Mouse (Mus musculus) frontal cortex, postnatal 25 days (tissue): ENCODE measurements around the gene Pdzd4.

Experiments used
- DNase-seq, 2 experiments: peaks; one replicate each; pipeline ENCODE4 v3.0.0; 2022; ENCODE audit warnings: low spot score in 2 of 2

The Pdzd4 gene

DNA sequence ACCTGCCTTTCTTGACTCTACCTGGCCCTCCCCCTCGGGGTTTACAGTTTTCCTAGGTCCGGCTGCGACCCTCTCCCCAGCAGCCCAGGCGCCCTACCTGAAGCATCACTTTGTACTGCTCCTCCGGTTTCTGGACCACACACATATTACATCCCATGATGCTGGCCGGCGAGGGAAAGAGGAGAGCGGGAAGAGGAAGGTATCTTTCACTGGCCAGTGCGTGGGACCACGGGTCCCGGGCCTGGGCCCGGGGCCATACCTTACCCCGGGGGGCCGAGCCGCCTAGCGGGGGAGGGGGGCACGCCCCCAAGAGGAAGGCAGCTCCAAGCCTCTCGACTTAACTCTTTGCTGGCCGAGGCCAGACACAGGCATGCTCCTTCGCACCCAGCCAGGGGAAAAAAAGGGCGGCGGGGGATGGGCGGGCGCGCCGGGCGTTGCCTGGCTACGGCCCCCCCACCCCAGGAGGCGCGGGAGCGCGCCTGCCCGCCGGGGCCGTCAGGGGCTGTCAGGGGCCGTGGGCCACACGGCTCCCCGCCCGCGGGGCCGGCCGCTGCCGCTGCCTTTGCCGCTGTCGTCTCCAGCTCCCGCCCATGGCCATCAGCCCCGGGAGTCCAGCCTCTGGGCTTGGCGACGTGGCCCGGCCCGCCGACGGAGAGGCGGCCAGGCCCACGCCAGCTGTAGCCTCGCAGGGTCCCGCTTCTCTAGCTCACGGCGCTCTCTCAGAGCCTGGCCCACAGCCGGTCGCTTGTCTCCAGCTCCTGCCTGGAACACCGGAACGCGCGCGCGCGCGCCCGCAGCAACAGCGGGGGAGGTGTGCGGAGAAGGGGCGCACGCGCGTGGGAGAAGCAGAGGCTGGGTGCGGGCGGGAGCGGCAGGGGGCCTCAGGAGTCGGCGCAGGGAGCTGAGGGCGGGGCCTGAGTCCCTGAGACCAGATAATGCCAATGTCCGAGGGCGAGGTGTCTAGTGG is at the start of gene Pdzd4:
Gene Pdzd4, minus strand, starts transcription at position 785 of the 967 bp plus-strand sequence.
- peak; percentile 10 to 14 for DNase-seq

DNA sequence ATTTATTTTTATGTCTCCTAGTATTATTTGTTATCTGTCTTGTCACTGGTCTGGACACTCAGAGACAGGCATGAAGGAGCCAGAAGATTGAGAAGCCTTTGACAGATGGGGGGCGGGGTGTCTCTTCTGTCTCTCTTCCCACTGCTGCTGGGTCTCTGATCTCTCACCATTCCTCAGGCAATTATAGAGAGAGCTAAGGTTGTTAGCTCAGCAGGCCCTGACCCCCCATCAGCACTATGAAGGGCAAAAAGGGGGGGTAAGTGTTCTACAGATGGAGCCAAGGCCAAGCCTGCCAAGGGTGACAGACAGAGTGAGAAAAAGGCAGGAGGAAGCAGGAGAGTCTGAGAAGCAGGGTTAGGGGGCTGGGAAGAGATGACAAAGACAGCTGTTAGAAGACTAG is 47.2 kb upstream of the Pdzd4 start:
- no peak for DNase-seq

- no peak for DNase-seq
Measured at GRCm38 (mm10) chrX:73871474-73871873, 46.7 kb upstream of the Pdzd4 start.

GRCm38 (mm10) chrX:73869334-73869733 is 44.6 kb upstream of the Pdzd4 start:
- DNase-seq, result no peak

GRCm38 (mm10) chrX:73867852-73868251 is 43.1 kb upstream of the Pdzd4 start:
- no peak for DNase-seq

DNA sequence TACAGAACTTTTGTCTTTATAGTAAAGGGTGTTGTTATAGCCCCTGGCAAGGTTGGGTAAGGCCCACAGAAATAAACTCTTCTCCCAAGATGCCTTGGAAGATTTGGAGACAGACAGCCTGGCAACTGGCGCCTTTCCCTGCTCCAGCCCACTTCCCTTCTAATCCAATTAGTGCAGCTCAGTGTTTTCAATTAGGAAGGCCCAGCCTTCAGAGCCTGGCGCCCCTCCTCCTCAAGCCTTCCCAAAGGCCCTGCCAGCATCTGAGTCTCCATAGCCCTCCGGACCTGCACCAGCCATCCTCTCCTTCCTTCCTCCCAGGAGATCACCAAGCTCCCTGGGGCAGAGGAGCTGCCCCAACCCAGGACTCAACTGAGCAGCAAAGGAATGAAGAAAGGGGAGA is 42.5 kb upstream of the Pdzd4 start:
- DNase-seq, result no peak

DNA sequence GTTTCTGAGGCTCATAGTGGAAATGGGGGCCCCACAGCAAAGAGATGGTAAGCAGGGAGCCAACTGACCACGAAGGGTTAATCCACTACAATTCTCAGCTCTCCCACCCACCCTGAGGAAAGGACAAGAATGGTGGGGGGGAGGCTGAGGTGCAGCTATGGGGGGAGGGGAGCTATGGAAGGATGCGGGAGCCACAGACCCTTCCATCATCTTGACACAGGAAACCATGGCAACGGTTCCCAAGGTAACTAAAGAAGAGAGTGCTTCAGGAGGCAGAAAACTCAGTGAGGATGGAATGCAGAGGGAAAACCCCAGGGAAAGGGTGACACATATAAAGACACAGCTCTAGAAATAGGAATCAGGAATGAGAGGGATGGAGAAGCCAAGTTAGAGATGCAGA is 39.9 kb upstream of the Pdzd4 start:
- DNase-seq, result no peak

GRCm38 (mm10) chrX:73855087-73855408 is 30.3 kb upstream of the Pdzd4 start:
- DNase-seq, result no peak

DNA sequence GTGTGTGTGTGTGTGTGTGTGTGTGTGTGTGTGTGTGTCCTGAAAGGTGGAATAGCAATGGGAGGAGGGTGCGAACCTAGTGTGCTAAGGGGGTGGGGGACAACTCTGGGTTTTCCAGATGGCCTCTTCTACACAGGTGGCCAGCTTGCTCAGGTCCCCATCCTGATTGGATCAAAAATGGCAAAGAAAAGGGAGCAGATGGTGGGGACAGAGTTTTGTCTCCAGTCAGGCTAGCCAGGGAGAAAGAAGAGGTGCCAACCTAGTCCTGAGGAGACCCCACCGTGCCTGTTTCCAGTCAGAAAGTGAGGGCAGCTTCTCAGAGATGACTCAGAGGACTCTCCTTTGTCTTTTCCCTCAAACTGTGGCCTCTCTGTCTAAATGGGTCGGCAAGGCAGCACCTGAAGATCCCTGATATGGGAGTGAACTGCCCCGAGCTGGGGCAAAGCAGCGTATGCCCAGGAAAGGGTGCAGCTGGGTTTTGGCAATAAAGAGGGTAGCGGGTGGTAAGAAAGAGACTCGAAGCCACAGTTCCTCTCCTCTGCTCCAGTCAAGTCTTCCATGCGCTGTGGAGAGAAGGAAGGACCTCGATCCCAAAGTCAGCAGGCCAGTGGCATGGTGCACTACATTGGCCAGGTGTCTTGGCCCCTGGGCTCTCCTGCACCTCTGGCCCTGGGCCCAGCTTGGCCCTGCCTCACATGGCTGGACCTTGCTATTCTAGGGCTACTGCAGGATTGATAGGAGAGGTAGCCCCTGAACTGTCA is 29.7 kb upstream of the Pdzd4 start:
- DNase-seq, result no peak

DNA sequence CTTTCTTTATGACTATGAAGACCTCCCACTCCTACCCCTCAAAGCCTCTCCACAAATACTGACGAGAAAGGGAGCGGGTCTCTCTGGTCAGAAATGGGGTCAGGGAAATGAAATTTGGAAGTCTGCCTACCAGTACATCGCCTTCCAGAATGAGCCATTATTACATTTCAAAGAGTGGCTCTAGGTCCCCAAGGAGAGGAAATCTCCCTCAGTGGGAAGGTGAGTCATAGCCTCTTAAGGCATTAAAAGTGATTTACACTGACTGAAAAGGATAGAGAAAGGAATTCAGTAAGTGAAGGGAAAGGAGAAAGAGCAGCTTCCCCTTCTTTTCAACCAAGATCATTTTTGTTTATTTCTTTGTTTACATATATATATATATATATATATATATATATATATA is 11.9 kb upstream of the Pdzd4 start:
- no peak for DNase-seq

DNA sequence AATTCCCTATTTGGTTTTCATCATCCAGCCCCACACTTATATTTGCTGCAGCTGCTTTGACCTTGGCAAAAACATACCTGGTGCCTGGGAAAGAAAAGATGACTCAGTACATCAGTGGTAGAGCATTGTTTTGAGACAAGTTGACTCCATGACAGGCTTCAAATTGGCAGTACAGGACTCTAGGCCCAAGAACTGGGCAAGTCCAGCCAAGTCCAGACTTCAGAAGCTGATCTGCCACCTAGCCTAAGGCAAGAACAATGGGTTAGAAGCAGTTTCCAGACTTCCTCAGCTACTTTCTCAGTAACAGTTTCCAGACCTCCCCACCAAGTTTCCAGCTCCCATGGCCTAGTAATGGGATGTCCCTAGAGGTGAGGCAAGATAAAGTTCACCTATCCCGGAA is 11.0 kb upstream of the Pdzd4 start:
- DNase-seq, result no peak

- DNase-seq, result no peak
Measured at GRCm38 (mm10) chrX:73823747-73824146, 1.0 kb downstream of the Pdzd4 start.

GRCm38 (mm10) chrX:73816596-73817314 is 8.0 kb downstream of the Pdzd4 start:
- DNase-seq, result no peak

DNA sequence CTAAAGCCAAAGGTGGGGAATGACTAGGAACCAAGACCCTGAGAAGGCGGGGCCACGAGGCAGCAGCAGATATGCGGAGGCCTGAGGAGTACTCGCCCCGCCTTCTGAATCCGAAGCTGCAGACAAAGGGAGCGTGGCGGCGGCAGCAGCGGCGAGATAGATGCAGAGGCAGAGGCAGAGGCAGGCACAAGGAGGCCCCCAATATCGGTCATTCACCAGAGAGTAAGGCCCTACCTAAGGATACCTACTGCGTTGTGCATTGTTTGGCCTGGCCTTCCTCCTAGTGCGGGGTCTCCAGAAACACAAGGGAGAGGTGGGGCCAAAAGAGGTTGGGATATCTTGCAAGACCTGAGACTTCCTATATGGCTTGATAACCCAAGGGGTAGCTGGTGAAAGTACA is 9.7 kb downstream of the Pdzd4 start:
- no peak for DNase-seq

DNA sequence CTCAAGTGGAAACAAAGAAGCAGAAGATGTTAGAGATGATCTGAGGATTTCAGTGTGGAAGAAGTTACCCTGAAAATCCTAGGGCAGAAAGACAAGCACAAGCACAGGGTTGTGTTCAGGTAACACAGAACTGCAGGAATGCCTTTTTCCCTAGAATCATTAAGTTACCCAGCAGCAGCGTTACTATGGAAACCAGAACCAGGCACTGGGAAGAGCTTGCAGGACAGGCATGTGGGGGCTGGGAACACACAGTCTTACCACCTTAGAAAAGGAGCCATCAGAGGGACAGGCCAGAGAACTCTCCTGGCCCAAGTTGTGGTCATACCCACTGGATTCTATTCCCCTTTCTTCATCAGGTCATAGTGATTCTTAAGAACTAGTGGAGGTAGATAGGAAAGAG is 19.0 kb downstream of the Pdzd4 start:
- no peak for DNase-seq

- DNase-seq, result peak in 1 of 2 experiments; percentile 53
Measured at GRCm38 (mm10) chrX:73798502-73798901, 26.3 kb downstream of the Pdzd4 start.

DNA sequence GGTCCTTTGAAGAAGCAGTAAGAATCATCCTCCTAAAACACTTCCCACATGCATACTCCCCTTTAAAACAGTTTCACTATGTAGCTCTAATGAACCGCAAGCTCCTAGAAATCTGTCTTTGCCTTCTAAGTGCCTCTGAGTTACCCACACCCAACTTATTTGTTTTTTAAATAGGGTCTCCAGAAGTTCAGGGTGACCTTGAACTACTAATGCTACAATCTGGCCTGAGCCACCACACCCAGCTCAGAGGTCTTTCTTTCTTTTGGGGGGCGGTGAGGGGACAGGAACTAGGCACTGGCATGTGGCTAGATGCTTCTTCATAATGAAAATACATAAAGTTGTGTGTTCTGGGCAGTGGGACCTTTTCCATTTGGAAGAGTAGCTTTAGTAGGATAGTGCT is 27.3 kb downstream of the Pdzd4 start:
- DNase-seq, result no peak

- no peak for DNase-seq
Measured at GRCm38 (mm10) chrX:73793505-73793904, 31.3 kb downstream of the Pdzd4 start.

DNA sequence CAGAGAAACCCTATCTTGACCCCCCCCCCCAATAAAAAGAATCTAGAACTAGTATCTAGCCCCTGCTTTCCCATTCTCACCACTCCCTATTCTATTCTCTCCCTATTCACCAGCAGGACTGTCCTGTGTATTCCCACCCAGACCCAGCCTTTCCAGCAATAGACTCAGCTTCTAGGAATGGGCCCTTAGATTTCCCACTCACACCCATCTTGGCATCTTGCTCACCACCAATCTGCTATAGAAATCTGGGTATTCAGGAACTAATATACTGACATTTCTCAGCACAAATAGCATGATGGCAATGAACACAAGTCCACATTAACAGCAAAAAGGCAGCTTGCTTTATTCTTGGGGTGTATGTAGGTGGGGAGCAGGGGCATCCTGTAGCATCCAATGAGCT is 31.7 kb downstream of the Pdzd4 start:
- no peak for DNase-seq

GRCm38 (mm10) chrX:73788501-73788900 is 36.3 kb downstream of the Pdzd4 start:
- no peak for DNase-seq

GRCm38 (mm10) chrX:73787225-73787558 is 37.6 kb downstream of the Pdzd4 start:
- no peak for DNase-seq
